8 mouse cellular contexts compared by ENCODE assay signal in genomic region chr9:21248326-21248725, GRCm38 (mm10). TPM values are rescaled to one million over a fixed set of nuclear protein-coding genes. Genes with fewer than 3 reads are reported as not detected.
A peak's percentile ranks its signal among the peaks of the same experiment; 100 is the strongest.
DNase-seq lines count a peak whose midpoint lies in the region; ATAC-seq and TF ChIP-seq lines count a peak whose summit lies in the region.

TSS of gene S1pr5 (minus strand) at chr9:21248443.

- no peak within 1 kb of the TSS for H3K9ac ChIP-seq in kidney, embryonic 14.5 days (ENCODE audit: low read depth, low read length)

- peaks cover 67% of the 10 kb centered on the region for H3K27me3 ChIP-seq in kidney, embryonic 14.5 days (ENCODE audit: control insufficient read depth, insufficient read depth, low read length)
- peaks cover 44% of the 10 kb centered on the region for H3K27me3 ChIP-seq in small intestine, adult 2 months (ENCODE audit: control insufficient read depth, insufficient read depth, low read length)

- H3K9me3 ChIP-seq in kidney, embryonic 14.5 days (ENCODE audit: control insufficient read depth, low read length) = no peaks in the 10 kb centered on the region

- H3K36me3 ChIP-seq in kidney, embryonic 14.5 days (ENCODE audit: control insufficient read depth, insufficient read depth, low read length) = no peaks in the 10 kb centered on the region
- H3K36me3 ChIP-seq in small intestine, adult 2 months (ENCODE audit: control insufficient read depth, insufficient read depth, low read length) = no peaks in the 10 kb centered on the region

- WGBS in kidney, embryonic 14.5 days = under 1% methylated on average over 30 of the region's 30 CpGs
- 2% methylated on average over 29 of the region's 30 CpGs for WGBS in small intestine, adult 2 months

- TF ChIP-seq POLR2A in small intestine, adult 2 months (IDR thresholded peaks at IDR 0.05; ENCODE audit: low read depth, low read length) = no peak

- no peak for DNase-seq in frontal cortex, postnatal 36 days (ENCODE audit: low spot score in 2 of 2)
- DNase-seq in Muller cell, postnatal 12 days (ENCODE audit: inconsistent ontology term) = peak; percentile 21
- peak; percentile 60 for DNase-seq in gastrocnemius, postnatal 10 days
- peak; percentile 71 to 78 for DNase-seq in lung, adult 18-20 months
- DNase-seq in thymus, postnatal 25 days = no peak

- peak within 1 kb of the TSS; percentile 26 for H3K4me3 ChIP-seq in kidney, embryonic 14.5 days (ENCODE audit: low read length)
- peak within 1 kb of the TSS; percentile 57 for H3K4me3 ChIP-seq in small intestine, adult 2 months (ENCODE audit: low read depth, low read length)

- H3K4me2 ChIP-seq in kidney, embryonic 14.5 days (replicated peaks; ENCODE audit: low read depth, low read length) = peak within 1 kb of the TSS; percentile 35

- no peak within 1 kb of the TSS for H3K27ac ChIP-seq in kidney, embryonic 14.5 days (ENCODE audit: low read depth, low read length)
- H3K27ac ChIP-seq in small intestine, adult 2 months (ENCODE audit: insufficient read depth, low read depth, low read length) = no peak within 1 kb of the TSS

- H3K4me1 ChIP-seq in kidney, embryonic 14.5 days (ENCODE audit: control insufficient read depth, insufficient read depth, low read length) = peaks cover 9% of the 10 kb centered on the region
- peaks cover 12% of the 10 kb centered on the region for H3K4me1 ChIP-seq in small intestine, adult 2 months (ENCODE audit: control insufficient read depth, insufficient read depth, insufficient read length, low read length)

- TF ChIP-seq CTCF in small intestine, adult 2 months (IDR thresholded peaks at IDR 0.05; ENCODE audit: extremely low read depth, insufficient read length, insufficient replicate concordance, low read depth, low read length) = no peak

- peak; percentile 16; the same call in 1 of the 2 replicates for ATAC-seq in frontal cortex, adult (ENCODE audit: low TSS enrichment)
- ATAC-seq in kidney, embryonic 14.5 days (ENCODE audit: low FRiP score, low TSS enrichment) = 0 out of 2 replicates have a peak, but pooled peaks have one; percentile 18

RNA-seq across cellular contexts. Expression of gene S1pr5, which starts in this region (rescaled TPM):
- under 1 TPM; 0.09 to 0.19 TPM for total RNA-seq in gastrocnemius, postnatal 10 days (2021)
- polyA plus RNA-seq in kidney, embryonic 14.5 days (2014; fragmentation: Nextera tagmentation; extraction: Ambion mirVana) = 0.07 and 0.19 TPM in 2 replicates
- 0.08 and 0.18 TPM in 2 replicates for polyA plus RNA-seq in small intestine, adult 2 months (2012; rRNA removed)

Comparison
In these comparisons a context has a peak if more than half of its experiments do, and no peak if none do; other contexts are left out.
1. Peak in DNase-seq in gastrocnemius, postnatal 10 days; RNA of the gene not detected or under 1 TPM.
2. Peak in ATAC-seq, H3K4me3 ChIP-seq and H3K4me2 ChIP-seq in kidney, embryonic 14.5 days; RNA of the gene not detected or under 1 TPM.
3. DNase-seq: peak in Muller cell, postnatal 12 days (single experiment) and lung, adult 18-20 months (2 of 2); none in frontal cortex, postnatal 36 days (0 of 2) and thymus, postnatal 25 days (single experiment).